Mouse (Mus musculus) cerebellum, adult 11-12 months (tissue): Measurements from ENCODE around the gene 1700042G07Rik.

Source experiments
- DNase-seq: peaks from one replicate; pipeline ENCODE4 v3.0.0; 2022

The 1700042G07Rik gene

DNA sequence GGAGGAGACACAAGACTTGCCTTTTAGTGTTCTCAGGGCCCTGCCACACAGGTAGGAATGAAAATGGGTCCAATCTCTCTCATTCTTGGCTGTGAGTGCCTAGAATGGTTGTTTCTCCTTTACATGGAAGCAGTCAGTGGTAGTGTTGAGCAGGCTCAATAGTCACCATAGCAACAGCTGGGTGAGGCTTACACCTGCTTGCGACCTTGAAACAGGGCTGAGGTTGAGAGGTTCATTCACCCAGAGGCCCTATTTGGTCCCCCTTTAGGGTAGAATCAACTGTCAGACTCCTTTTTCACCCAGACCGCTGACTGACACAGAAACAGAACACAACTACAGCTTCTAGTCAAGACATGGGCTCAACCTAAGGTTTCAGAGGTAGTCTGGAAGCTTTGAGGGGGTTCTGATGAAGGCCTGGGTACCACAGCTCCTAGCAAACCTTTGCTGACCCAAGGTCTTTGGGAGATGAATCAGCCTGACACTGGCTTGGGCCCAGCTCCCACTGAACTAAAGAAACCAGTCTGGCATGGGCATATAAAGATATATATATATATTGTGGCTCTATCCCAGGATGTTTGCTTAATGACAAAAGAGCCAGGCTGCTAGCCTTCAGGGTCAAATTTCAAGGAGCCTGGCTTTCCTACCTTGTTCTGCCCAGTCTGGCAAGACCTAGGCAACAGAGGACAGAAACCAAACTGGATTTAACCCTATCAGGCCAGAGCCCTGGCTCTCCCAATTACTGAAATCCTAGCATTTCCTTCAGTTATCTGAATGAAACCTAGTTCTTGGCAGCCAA, 8.2 kb upstream of the 1700042G07Rik start:
- no peak for DNase-seq

DNA sequence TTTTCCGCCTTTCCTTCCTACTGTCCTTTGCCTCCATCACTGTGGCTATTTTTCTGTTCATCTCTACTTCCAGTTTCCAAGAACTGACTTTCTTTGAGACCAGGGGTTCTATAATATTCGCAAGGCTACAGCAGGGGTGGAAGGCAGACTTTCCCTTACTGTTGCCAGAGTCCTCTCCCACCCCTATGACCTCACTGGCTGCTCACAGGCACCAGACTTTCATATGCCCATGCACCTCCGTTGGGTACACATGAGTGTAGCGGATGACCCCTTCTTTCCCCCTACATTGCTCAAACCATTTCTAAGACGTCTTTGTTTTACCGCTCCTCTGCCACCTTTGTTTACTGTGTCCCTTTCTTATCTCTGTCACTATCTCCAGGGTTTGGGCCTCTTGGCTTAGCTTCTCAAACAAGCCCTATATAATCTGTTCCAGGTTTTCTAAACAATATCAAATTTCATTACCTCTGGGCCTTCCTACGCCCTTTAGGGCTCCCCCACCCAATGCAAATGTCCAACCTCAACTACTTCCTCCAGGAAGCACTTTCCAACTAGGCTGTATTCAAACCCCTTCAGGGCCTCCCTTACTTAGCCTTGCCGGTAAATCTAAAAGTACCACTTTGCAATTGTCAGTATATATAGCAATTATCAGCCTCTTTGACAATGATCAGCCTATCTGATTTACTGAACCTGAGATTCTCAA, 7.3 kb upstream of the 1700042G07Rik start:
- DNase-seq: no peak

DNA sequence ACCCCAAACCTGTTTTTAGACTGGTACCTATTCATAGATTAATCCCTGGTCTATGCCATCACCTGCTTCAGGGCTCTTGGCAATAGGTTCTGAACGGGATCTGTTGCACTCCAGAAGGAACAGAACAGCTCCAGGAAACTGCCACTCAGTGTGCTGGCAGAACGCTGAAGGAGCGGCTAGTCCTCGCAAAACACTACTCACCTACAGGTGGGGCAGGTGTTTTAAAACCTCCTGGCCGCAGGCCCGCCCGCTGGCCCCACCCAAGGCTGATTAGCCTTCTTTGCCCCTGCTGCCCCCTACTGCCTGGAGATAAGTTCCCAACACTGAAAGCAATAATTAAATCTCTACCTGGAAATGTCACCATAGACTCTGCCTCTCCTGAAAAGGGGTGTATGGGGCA, 5.8 kb upstream of the 1700042G07Rik start, which contains the start of gene Tspan1:
Tspan1 (minus strand) TSS at position 198 of the 400 bp plus-strand sequence.
- no peak for DNase-seq

DNA sequence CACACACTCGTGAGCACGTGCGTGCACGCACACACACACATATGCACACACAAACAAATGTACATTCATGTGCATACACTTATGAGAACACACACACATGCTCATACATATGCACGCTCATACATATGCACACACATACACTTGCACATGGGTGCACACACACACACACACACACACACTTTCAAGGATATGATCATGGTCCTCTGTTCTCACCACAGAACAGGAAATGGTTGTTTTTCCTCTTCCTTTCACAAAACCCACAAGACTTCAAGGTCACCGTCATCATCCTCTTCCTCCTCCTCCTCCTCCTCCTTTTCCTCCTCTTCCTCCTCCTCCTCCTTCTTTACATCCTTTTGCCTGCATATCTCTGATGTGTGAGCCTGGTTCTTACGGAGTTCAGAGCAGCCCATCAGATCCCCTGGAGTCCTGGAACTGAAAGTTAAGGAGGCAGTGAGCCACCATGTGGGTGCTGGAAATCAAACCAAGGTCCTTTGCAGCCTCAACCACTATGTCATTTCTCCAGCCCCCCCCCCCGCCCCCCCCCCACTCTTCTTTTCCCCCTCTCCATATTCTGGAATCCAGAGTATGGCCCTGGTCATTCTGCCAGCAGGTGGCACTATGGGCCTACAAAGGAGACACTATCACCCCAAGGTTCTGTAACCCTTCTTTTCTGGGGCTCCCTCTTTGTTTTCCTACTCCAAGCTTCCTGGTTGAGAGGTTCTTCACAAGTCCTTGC, 4.4 kb upstream of the 1700042G07Rik start:
- peak; percentile 79 for DNase-seq

DNA sequence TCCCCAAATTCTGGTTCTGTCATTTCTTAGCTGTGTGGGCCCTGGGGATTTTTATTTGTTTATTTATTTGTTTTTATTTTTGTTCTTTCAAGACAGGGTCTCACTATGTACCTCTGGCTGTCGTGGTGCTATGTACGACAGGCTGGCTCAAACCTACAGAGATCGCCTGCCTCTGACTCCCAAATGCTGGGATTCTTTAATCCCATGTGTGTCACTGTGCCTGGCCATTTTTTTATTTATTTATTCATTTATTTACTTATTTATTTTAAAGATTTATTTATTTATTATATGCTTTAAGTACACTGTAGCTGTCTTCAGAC, 3.9 kb upstream of the 1700042G07Rik start:
- no peak for DNase-seq

DNA sequence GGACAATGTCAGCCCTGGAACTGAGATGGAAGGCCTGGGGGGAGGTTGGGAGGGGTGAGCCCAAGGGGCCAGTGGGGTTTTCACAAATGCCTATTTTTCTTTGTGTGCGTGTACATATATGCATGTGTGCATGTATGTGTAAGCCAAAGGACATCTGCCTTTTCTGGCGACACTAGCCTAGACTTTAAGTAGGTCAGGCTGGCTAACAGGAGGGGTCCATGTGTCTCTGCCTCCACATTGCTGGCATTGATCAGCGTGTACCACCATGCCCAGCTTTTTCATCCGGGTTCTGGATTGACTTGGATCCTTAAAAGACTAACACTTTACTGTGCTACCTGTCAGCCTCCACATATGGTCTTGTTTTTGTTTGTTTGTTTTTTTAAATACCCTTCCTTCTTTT, 580 bp downstream of the 1700042G07Rik start:
- DNase-seq: no peak

DNA sequence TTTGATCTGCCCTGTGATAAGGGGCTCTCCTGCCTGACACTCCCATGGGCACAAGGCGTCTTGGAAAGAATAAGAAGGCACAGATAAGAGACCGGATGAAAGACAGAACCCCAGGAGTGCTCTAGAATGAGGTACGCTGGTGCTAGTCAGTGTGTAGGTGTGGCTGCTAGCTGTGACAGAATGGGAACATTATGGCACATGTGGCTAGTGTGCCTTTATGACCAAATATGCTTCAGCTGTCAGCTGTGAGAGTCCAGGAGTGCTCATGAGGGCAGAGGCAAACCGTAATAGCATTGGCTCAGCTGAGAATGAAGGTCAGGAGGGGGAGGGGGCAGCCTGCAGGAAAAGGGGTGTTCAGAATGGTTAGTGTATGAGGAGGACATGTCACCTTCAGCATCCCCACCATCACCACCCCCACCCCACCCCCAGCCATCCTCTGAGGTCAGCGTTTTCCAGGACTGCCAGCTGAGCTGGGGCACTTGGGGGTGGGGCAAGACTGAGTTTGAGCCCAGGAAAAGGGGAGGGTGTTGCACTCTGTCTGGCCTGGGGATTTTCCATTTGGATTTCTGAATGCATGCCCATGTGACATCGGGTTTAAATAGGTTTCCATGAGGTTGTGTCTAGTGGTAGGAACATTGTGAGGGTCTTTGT, 1.4 kb downstream of the 1700042G07Rik start:
- peak; percentile 86 for DNase-seq

DNA sequence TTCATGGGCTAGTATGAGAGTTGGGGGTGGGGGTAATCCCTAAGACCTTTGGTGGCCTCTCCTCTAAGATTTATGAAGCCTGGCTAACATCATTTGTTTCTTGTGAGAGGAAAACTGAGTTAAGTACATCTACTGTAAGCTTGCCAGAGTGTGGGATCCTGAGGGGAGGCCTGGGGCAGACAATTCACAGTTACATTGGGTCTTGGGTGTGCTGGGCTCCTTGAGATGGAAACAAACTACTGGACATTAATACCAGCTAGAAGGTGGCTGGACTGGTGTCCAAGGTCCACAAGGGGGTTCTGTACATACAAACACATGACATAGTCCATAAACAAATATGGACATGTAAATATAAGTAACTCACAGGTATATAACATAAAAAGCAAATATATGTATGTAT, 2.0 kb downstream of the 1700042G07Rik start:
- peak; percentile 64 for DNase-seq

DNA sequence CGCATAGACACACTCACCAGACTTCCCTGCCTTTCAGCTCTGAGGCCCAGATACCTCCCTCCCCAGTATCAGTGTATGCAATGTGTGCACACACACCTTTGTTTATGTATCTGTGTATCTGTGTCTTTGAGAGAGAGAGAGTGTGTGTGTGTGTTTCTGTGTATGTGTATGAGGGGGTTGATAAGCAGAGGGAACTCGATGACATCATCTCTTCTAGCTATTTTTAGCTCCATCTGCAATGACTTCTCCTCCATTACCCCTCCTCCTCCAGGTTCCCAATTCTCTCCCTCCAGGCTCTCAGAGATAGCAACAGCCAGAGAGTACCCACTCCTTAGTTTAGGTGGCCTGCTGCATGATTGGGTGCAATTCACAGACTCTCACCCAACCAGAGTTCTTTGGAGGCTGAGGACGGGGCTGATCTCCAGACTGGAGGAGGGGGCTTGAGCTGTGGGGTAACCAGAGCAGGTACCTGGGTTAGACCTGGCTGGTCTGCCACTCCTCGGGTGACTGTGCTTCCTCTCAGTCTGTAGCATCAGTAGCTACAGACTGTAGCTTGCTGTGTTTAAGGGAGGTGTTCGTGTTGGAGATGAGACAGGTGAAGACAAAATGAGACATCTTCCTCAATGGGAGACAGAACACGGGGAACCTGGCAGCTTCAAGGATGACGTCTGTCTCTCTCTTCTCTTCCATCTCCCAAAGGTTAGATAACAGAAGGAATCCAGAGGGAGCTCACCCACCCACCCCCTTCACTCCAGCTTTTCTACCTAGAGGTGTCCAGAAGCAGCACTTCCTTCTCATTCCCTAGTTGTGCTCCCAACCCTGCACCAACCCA, 2.8 kb downstream of the 1700042G07Rik start:
- peak; percentile 90 for DNase-seq

DNA sequence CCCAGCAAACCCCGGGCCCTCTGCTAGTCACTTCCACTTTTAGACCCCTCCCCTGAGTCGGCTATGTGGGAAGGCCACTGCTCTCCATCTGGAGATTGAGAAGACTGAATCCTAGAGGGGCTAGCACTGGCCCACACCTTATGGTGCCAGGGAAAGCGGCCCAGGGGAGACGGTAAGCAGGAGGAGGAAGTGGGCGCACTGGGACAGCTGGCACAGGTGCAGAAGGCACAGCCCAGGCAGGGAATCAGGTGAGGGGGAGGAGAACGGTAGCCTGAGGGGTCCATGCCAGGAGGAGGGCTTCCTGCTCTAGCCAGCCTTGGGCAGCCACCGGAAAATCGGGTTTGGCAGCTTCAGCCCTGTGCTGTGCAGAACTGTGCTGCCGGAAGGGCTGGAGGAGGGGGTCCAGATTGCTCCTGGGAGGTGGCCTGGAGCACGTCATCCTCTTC, 3.4 kb downstream of the 1700042G07Rik start:
- DNase-seq: peak; percentile 99

DNA sequence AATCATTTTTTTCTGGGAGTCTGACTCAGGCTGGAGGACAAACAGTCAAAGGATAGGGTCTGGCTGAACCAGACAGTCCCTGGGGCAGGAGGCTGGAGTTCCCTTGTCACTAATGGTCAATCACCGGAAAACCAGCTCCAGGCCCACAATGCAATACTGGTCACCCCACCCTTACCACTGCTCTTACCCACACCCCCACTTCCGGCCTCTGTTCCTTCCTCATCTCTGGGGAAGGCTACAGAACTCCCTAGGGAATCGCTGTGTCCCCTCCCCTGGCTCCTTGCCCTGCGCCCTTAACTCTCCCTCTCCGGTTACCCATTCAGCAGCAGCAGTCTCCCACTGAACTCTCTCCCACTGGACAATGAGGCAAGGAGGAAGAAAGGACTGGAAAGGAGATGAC, 4.0 kb downstream of the 1700042G07Rik start:
- peak; percentile 84 for DNase-seq

DNA sequence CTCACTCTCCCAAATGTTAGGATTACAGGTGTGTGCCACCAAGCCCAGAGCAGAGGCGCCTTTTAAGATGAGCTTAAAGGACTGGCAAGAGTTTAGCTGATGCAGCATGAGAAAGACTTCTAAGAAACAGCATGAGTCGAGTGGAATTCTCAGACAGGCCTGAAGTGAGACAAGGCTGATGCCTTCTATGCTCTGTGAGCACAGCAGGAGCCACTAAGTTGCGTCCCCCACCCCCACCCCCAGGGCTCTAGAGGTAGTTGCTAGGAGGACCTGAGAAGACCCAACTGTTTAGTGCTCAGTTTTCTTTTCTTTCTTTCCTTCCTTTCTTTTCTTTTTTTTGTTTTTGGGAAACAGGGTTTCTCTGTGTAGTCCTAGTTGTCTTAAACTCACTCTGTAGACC, 8.9 kb downstream of the 1700042G07Rik start:
- no peak for DNase-seq

DNA sequence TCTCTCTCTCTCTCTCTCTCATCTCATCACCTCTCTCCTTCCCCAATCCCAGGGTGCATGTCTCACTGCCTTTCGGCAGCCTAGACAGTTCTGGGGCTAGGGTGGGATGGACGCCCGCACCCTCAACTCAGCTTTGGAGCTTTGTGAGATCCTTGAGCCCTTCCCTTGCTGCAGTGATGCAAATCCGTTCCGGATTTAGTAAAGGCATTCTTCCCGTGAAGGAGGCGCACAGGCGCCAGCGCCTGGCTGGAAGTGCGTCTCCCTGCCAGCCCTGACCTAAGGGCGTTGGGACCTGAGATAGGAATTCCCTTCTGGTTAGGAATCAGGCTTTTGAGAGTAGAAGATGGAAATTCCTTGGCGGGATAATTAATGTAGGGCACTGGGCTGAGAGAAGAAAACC, 9.6 kb downstream of the 1700042G07Rik start:
- peak; percentile 77 for DNase-seq

DNA sequence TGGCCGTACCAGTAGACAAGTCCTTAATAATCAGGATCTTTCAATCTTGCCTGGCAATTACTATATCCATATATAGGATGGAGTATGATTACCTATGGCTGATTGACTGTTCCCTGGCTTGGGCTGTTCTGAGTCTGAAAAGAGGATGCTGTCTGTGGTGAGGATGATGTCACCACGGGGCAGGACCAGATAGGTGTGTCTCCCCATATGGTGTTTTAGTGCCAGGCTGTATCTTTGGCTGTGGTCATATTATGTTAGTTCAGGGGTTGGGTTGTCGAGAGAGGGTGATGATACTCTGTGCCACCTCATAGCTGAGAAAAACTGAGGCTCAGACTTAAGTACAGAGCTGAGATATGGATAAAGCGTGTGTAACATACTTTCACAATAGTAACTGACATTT, 11.9 kb downstream of the 1700042G07Rik start:
- DNase-seq: no peak

DNA sequence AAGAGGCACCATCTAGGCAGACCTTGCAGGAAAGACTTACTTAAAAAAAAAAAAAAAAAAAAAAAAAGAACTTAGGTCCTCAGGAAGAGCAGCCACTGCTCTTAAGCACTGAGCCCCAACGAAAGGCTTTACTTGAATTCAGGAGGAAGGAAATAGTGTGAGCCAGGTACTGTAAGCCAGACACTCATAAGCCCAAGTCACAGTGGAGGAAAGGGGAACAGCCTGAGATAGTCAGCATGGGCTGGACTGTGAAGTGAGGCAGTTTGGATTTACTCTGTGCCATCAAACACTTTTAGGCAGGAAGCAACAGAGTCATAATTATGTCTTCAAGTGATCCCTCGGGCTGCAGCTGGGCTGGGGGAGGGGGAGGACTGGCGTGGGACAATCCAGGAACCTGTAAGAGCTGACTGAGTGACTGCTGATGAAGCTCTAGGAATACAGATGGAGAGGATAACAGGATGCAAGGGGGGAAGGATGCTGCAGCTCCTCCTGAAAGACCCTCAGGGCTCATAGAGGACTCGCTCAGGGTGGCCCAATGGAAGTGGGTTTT, 19.2 kb downstream of the 1700042G07Rik start:
- DNase-seq: no peak

DNA sequence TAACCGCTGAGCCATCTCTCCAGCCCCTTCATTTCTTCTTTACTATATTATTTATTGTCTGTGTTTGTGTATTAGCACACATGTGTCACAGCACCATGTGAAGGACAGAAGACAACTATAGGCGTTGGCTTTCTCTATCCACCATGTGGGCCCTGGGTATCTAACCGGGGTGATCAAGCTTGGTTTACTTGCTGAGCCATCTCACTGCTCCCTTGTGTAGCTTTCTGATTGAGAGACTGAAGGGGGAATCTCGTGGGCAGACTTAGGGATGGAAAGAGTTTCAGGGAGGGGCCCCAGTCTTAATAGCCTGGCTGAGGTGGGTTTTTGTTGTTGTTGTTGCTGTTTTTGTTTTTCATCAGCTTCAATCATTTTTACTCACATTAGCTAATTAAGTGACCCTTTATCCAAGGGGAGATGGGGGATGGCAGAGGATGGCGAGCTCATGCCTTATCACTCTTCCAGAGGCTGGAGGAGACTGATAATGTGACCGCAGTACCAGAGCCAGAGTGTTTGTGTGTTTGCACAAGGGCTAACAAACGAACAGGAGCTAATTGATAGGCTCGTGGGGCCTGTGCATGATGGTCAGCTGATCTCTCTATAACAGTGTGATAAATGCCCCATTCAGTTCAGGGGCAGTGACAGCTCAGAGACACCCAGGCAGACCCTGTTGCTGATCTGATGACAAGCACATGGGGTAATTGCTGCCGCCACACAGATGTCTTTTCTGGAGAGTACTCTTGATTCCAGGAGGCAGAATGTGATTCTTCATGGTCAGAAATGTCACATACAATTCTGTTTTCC, 20.6 kb downstream of the 1700042G07Rik start:
- DNase-seq: no peak

DNA sequence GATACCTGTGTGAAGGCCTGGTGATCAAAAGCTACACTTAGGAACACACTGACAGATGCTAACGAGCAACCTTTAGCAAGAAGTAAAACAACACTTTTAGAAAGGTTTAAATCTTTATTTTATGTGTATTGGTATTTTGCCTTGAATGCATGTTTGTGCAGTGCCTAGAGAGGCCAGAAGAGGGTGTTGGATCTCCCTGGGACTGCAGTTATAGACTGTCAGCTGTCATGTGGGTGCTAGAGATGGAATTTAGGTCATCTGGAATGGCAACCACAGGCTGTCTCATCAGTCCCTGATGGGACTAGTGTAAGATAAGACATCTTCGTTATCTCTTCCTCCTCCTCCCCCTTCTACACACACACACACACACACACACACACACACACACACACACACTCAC, 25.2 kb downstream of the 1700042G07Rik start:
- no peak for DNase-seq

DNA sequence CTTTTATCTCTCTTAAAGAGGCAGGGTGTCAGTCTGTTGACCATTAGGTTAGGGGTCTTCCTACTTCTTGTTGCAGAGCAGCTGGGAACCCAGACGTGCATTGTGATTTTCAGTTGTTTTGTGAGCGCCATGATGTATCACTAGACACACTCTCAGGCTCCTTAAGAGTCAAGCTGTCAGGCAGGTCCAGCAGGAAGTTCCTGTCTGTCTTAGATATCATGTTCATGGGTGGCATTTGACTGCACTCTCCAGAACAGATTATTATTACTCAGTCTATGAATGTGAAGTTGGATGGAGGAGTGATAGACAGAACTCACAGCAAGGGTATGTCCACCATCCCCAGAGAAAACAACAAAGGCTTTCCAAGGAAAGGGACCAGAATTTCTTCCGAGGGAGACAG, 31.2 kb downstream of the 1700042G07Rik start:
- no peak for DNase-seq

DNA sequence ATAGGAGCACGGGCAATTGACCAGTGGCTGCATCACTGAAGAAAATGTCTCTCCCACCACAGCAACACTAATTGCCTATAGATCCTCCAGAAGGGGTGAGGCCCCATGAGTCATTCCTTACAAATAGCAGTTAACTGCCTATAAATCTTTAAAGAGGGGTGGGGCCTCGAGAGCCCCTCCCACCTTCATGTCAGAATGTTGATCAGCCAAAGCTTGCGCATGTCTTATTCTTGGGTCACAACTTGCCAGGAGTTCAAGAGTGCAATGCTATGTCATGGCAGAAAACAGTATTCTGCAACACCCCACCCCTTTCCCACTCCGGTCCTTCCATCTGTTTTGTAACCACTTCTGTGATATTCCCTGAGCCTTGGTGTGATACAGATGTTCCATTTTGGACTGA, 33.4 kb downstream of the 1700042G07Rik start:
- DNase-seq: no peak

DNA sequence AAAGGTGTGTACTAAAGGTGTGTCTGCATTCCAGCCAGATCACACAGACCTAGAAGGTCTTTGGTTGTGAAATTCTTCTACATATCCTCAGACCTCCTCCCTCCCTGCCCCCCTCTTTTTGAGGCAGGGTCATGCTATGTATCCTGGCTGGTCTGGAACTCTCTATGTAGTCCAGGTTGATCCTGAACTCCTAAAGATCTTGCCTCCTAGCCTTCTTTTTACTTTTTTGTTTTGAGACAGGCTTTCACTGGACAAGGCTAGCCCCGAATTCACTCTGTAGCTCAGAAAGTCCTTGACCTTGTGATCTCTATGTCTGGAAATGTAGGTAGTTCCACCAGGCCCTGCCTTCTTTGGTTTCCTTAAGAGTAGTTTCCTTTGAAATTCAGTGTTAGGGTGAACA, 35.7 kb downstream of the 1700042G07Rik start:
- DNase-seq: no peak
